Mouse (Mus musculus) stomach, adult 2 months (tissue): ENCODE measurements around the gene Olfr1367. TPM values are rescaled to one million over a fixed set of nuclear protein-coding genes. Genes with fewer than 3 reads are reported as not detected.

Experiments
- polyA plus RNA-seq: library from polyadenylated mRNA; depleted of rRNA; stranded (reverse); fragments of >200 nt; gene quantifications from 2 replicates; pipeline ENCODE4 v1.2.3, GENCODE M21; 2012; rRNA removed

The Olfr1367 gene
- not detected in 2 replicates for polyA plus RNA-seq

DNA sequence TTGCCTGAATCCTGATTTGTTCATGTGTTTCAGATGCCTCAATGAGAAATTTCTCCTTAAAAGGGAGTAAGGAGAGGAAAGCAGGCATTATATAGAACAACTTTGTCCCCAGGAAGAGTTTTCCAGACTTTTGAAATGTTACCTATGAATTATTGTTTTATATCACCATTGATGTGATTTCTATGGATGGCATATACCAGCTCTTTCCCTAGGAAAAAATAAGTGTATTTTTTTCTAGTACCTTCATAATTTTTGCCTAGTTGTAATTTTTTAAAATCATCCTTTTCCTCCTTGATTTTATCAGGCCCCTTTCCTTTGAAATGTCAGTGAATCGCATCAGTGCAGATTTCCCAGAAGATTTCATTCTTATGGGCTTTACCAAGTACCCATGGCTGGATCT, at the start of gene Olfr1367:
Gene Olfr1367 (plus strand): TSS at position 301 of the 400 bp plus-strand sequence.

DNA sequence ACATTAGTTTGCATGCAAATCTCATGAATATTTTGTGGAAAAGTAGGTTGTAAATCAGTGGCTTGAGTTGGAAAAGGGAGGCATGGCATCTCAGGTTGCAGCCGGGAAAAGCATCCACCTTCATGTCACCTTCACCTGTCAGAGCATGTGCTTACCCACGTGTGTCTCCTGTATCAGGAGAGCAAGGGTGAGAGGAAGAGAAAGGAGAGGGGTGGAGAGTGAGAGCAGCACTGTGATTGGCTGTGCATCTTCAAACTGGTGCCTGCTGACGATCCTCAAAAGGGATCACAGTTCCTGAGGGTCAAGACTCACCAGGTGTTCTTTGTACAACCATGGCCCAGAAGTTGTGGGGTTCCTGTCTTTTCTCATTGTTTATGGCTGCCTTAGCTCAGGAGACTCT, 34.8 kb upstream of the Olfr1367 start, which contains the start of gene Gpx6:
Gene Gpx6 (plus strand): TSS at position 200 of the 400 bp plus-strand sequence.

DNA sequence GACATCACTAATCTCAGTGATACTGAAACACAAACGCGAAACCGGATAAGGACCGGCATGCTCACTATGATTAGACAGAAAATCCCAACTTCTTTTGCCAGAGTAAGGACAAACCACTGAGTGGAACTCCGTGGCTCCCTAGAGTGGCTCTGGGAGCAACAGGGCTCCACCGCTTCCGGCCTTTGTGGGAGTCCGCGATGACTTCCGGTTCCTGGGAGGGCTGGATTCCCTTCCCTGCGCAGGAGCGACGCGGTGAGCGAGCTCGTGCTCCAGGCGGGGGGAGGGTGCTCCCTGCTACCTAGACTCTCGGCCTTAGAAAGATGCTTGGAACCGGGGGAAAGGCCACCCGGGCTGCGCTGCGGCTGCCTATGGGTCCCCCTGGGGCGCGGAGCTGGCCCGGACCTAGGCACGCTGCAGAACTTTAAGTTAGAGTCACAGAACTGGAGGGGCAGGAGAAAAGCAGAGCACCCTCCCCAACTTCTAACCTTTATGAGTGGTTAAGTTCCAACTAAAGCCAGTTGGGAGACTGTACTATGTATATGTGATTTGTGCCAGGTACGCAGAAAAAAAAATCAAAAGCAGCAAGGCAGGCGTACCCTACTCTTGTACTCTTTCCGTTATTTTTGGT, 16.0 kb downstream of the Olfr1367 start, which contains the start of gene Zscan12:
Gene Zscan12 (plus strand): TSS at position 200 of the 628 bp plus-strand sequence.

Other genes starting within 250 kb of the Olfr1367 start
- not detected in 2 replicates for gene Olfr1369-ps1, start 235.4 kb upstream of the Olfr1367 start, polyA plus RNA-seq
- gene Olfr263, start 217.3 kb upstream of the Olfr1367 start, polyA plus RNA-seq, result not detected in 2 replicates
- not detected in 2 replicates for gene Olfr1368, start 201.0 kb upstream of the Olfr1367 start, polyA plus RNA-seq
- gene Trim27, start 167.5 kb upstream of the Olfr1367 start, polyA plus RNA-seq, result 44.4 and 70.6 TPM in 2 replicates
- gene Gpx5, start 54.2 kb upstream of the Olfr1367 start, polyA plus RNA-seq, result 3.3 TPM in 1 of 2 replicates, not detected in the other
- gene Gpx6, start 34.8 kb upstream of the Olfr1367 start, polyA plus RNA-seq, result not detected in 2 replicates
- 0.09 and 0.19 TPM in 2 replicates for gene Zscan12, start 15.9 kb downstream of the Olfr1367 start, polyA plus RNA-seq
- gene Zkscan3, start 55.8 kb downstream of the Olfr1367 start, polyA plus RNA-seq, result 4.7 and 5.7 TPM in 2 replicates
- gene Pgbd1, start 94.1 kb downstream of the Olfr1367 start, polyA plus RNA-seq, result 0.15 TPM in 1 of 2 replicates, not detected in the other
- gene Zscan26, start 106.8 kb downstream of the Olfr1367 start, polyA plus RNA-seq, result 0.71 and 1.9 TPM in 2 replicates
- 0.08 and 0.15 TPM in 2 replicates for gene Nkapl, start 121.6 kb downstream of the Olfr1367 start, polyA plus RNA-seq
- gene Zkscan4, start 132.0 kb downstream of the Olfr1367 start, polyA plus RNA-seq, result 0.05 and 0.26 TPM in 2 replicates
- gene Gm10065, start 132.5 kb downstream of the Olfr1367 start, polyA plus RNA-seq, result not detected in 2 replicates
- gene AK157302, start 148.3 kb downstream of the Olfr1367 start, polyA plus RNA-seq, result not detected in 2 replicates
- gene Gm11273, start 154.5 kb downstream of the Olfr1367 start, polyA plus RNA-seq, result 17.8 and 21.1 TPM in 2 replicates
- 0.41 and 0.57 TPM in 2 replicates for gene Zkscan8, start 184.2 kb downstream of the Olfr1367 start, polyA plus RNA-seq
- not detected in 2 replicates for gene Olfr1366, start 195.9 kb downstream of the Olfr1367 start, polyA plus RNA-seq
- not detected in 2 replicates for gene Olfr1535, start 213.0 kb downstream of the Olfr1367 start, polyA plus RNA-seq
- not detected in 2 replicates for gene Olfr1364, start 234.8 kb downstream of the Olfr1367 start, polyA plus RNA-seq